Mouse (Mus musculus): ENCODE measurements around the gene Gm17535. TPM values are rescaled to one million over a fixed set of nuclear protein-coding genes. Genes with fewer than 3 reads are reported as not detected.
"Not testable (repeated sequence)": the region's sequence is repeated elsewhere in the genome, so short reads cannot be mapped to it uniquely, and the experiment has no call there.

Gene Gm17535
- polyA plus RNA-seq, 1 experiment from 2014 or later: not detected

DNA sequence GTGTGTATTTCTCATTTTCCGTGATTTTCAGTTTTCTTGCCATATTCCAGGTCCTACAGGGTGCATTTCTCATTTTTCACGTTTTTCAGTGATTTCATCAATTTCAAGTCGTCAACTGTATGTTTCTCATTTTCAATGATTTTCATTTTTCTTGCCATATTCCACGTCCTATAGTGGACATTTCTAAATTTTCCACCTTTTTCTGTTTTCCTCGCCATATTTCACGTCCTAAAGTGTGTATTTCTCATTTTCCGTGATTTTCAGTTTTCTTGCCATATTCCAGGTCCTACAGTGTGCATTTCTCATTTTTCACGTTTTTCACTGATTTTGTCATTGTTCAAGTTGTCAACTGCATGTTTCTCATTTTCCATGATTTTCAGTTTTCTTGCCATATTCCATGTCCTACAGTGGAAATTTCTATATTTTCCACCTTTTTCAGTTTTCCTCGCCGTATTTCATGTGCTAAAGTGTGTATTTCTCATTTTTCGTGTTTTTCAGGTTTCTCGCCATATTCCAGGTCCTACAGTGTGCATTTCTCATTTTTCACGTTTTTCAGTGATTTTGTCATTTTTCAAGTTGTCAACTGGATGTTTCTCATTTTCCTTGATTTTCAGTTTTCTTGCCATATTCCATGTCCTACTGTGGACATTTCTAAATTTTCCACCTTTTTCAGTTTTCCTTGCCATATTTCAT is 11.9 kb upstream of the Gm17535 start:
- not testable (repeated sequence) for ATAC-seq (ENCODE audit: insufficient number of reproducible peaks, insufficient read depth, low FRiP score, low read depth); H3K27ac ChIP-seq (ENCODE audit: low read length); H3K4me2 ChIP-seq (replicated peaks; ENCODE audit: low read depth, low read length); H3K27me3 ChIP-seq (ENCODE audit: control insufficient read depth, insufficient read depth, low read length); H3K9me3 ChIP-seq (ENCODE audit: control insufficient read depth, low read depth, low read length); H3K4me3 ChIP-seq (ENCODE audit: low read depth, low read length); H3K36me3 ChIP-seq (ENCODE audit: control insufficient read depth, insufficient read depth, low read length); H3K9ac ChIP-seq (replicated peaks; ENCODE audit: low read depth, low read length); H3K4me1 ChIP-seq (ENCODE audit: control insufficient read depth, insufficient read depth, low read length)
- WGBS: 72% methylated on average over 9 of the region's 13 CpGs

DNA sequence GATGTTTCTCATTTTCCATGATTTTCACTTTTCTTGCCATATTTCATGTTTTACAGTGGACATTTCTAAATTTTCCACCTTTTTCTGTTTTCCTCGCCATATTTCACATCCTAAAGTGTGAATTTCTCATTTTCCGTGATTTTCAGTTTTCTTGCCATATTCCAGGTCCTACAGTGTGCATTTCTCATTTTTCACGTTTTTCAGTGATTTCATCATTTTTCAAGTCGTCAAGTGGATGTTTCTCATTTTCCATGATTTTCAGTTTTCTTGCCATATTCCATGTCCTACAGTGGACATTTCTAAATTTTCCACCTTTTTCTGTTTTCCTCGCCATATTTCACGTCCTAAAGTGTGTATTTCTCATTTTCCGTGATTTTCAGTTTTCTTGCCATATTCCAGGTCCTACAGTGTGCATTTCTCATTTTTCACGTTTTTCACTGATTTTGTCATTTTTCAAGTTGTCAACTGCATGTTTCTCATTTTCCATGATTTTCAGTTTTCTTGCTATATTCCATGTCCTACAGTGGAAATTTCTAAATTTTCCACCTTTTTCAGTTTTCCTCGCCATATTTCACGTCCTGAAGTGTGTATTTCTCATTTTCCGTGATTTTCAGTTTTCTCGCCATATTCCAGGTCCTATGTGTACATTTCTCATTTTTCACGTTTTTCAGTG is 11.0 kb upstream of the Gm17535 start, which contains the start of gene Gm10718:
Gene Gm10718 (plus strand): TSS at position 236 of the 673 bp plus-strand sequence.
- H3K4me3 ChIP-seq (ENCODE audit: low read depth, low read length); H3K27ac ChIP-seq (ENCODE audit: low read length); H3K27me3 ChIP-seq (ENCODE audit: control insufficient read depth, insufficient read depth, low read length); H3K9me3 ChIP-seq (ENCODE audit: control insufficient read depth, low read depth, low read length); H3K9ac ChIP-seq (replicated peaks; ENCODE audit: low read depth, low read length); ATAC-seq (ENCODE audit: insufficient number of reproducible peaks, insufficient read depth, low FRiP score, low read depth); H3K4me2 ChIP-seq (replicated peaks; ENCODE audit: low read depth, low read length); H3K36me3 ChIP-seq (ENCODE audit: control insufficient read depth, insufficient read depth, low read length); H3K4me1 ChIP-seq (ENCODE audit: control insufficient read depth, insufficient read depth, low read length): not testable (repeated sequence)
- 71% methylated on average over 9 of the region's 13 CpGs for WGBS

DNA sequence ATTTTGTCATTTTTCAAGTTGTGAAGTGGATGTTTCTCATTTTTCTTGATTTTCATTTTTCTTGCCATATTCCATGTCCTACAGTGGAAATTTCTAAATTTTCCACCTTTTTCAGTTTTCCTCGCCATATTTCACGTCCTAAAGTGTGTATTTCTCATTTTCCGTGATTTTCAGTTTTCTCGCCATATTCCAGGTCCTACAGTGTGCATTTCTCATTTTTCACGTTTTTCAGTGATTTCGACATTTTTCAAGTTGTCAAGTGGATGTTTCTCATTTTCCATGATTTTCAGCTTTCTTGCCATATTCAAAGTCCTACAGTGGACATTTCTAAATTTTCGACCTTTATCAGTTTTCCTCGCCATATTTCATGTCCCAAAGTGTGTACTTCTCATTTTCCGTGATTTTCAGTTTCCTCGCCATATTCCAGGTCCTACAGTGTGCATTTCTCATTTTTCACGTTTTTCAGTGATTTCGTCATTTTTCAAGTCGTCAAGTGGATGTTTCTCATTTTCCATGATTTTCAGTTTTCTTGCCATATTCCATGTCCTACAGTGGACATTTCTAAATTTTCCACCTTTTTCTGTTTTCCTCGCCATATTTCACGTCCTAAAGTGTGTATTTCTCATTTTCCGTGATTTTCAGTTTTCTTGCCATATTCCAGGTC is 10.3 kb upstream of the Gm17535 start:
- 67% methylated on average over 15 of the region's 16 CpGs for WGBS
- not testable (repeated sequence) for ATAC-seq (ENCODE audit: insufficient number of reproducible peaks, insufficient read depth, low FRiP score, low read depth); H3K36me3 ChIP-seq (ENCODE audit: control insufficient read depth, insufficient read depth, low read length); H3K4me2 ChIP-seq (replicated peaks; ENCODE audit: low read depth, low read length); H3K9ac ChIP-seq (replicated peaks; ENCODE audit: low read depth, low read length); H3K4me3 ChIP-seq (ENCODE audit: low read depth, low read length); H3K27ac ChIP-seq (ENCODE audit: low read length); H3K9me3 ChIP-seq (ENCODE audit: control insufficient read depth, low read depth, low read length); H3K27me3 ChIP-seq (ENCODE audit: control insufficient read depth, insufficient read depth, low read length); H3K4me1 ChIP-seq (ENCODE audit: control insufficient read depth, insufficient read depth, low read length)

DNA sequence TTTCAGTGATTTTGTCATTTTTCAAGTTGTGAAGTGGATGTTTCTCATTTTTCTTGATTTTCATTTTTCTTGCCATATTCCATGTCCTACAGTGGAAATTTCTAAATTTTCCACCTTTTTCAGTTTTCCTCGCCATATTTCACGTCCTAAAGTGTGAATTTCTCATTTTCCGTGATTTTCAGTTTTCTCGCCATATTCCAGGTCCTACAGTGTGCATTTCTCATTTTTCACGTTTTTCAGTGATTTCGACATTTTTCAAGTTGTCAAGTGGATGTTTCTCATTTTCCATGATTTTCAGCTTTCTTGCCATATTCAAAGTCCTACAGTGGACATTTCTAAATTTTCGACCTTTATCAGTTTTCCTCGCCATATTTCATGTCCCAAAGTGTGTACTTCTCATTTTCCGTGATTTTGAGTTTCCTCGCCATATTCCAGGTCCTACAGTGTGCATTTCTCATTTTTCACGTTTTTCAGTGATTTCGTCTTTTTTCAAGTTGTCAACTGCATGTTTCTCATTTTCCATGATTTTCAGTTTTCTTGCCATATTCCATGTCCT is 9.4 kb upstream of the Gm17535 start, which contains the start of gene Gm10717:
Gene Gm10717 (plus strand): TSS at position 506 of the 556 bp plus-strand sequence.
- ATAC-seq (ENCODE audit: insufficient number of reproducible peaks, insufficient read depth, low FRiP score, low read depth); H3K9ac ChIP-seq (replicated peaks; ENCODE audit: low read depth, low read length); H3K4me1 ChIP-seq (ENCODE audit: control insufficient read depth, insufficient read depth, low read length); H3K4me3 ChIP-seq (ENCODE audit: low read depth, low read length); H3K4me2 ChIP-seq (replicated peaks; ENCODE audit: low read depth, low read length); H3K27me3 ChIP-seq (ENCODE audit: control insufficient read depth, insufficient read depth, low read length); H3K27ac ChIP-seq (ENCODE audit: low read length); H3K9me3 ChIP-seq (ENCODE audit: control insufficient read depth, low read depth, low read length); H3K36me3 ChIP-seq (ENCODE audit: control insufficient read depth, insufficient read depth, low read length): not testable (repeated sequence)
- WGBS: 73% methylated on average over 12 of the region's 12 CpGs

DNA sequence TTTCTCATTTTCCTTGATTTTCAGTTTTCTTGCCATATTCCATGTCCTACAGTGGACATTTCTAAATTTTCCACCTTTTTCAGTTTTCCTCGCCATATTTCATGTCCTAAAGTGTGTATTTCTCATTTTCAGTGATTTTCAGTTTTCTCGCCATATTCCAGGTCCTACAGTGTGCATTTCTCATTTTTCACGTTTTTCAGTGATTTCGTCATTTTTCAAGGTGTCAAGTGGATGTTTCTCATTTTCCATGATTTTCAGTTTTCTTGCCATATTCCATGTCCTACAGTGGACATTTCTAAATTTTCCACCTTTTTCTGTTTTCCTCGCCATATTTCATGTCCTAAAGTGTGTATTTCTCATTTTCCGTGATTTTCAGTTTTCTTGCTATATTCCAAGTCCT is 8.7 kb upstream of the Gm17535 start:
- WGBS: 63% methylated on average over 4 of the region's 6 CpGs
- not testable (repeated sequence) for H3K9ac ChIP-seq (replicated peaks; ENCODE audit: low read depth, low read length); H3K4me2 ChIP-seq (replicated peaks; ENCODE audit: low read depth, low read length); H3K9me3 ChIP-seq (ENCODE audit: control insufficient read depth, low read depth, low read length); H3K36me3 ChIP-seq (ENCODE audit: control insufficient read depth, insufficient read depth, low read length); H3K27ac ChIP-seq (ENCODE audit: low read length); ATAC-seq (ENCODE audit: insufficient number of reproducible peaks, insufficient read depth, low FRiP score, low read depth); H3K4me1 ChIP-seq (ENCODE audit: control insufficient read depth, insufficient read depth, low read length); H3K4me3 ChIP-seq (ENCODE audit: low read depth, low read length); H3K27me3 ChIP-seq (ENCODE audit: control insufficient read depth, insufficient read depth, low read length)

DNA sequence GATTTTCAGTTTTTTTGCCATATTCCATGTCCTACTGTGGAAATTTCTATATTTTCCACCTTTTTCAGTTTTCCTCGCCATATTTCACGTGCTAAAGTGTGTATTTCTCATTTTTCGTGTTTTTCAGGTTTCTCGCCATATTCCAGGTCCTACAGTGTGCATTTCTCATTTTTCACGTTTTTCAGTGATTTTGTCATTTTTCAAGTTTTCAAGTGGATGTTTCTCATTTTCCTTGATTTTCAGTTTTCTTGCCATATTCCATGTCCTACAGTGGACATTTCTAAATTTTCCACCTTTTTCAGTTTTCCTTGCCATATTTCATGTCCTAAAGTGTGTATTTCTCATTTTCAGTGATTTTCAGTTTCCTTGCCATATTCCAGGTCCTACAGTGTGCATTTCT is 8.3 kb upstream of the Gm17535 start:
- H3K9ac ChIP-seq (replicated peaks; ENCODE audit: low read depth, low read length); H3K4me1 ChIP-seq (ENCODE audit: control insufficient read depth, insufficient read depth, low read length); H3K9me3 ChIP-seq (ENCODE audit: control insufficient read depth, low read depth, low read length); H3K4me3 ChIP-seq (ENCODE audit: low read depth, low read length); ATAC-seq (ENCODE audit: insufficient number of reproducible peaks, insufficient read depth, low FRiP score, low read depth); H3K36me3 ChIP-seq (ENCODE audit: control insufficient read depth, insufficient read depth, low read length); H3K27ac ChIP-seq (ENCODE audit: low read length); H3K4me2 ChIP-seq (replicated peaks; ENCODE audit: low read depth, low read length); H3K27me3 ChIP-seq (ENCODE audit: control insufficient read depth, insufficient read depth, low read length): not testable (repeated sequence)
- WGBS: 70% methylated on average over 5 of the region's 5 CpGs

DNA sequence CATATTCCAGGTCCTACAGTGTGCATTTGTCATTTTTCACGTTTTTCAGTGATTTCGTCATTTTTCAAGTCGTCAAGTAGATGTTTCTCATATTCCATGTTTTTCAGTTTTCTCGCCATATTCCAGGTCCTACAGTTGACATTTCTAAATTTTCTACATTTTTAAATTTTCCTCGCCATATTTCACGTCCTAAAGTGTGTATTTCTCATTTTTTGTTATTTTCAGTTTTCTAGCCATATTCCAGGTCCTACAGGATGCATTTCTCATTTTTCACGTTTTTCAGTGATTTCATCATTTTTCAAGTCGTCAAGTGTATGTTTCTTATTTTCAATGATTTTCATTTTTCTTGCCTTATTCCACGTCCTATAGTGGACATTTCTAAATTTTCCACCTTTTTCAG is 7.7 kb upstream of the Gm17535 start:
- not testable (repeated sequence) for H3K36me3 ChIP-seq (ENCODE audit: control insufficient read depth, insufficient read depth, low read length); H3K4me3 ChIP-seq (ENCODE audit: low read depth, low read length); H3K27ac ChIP-seq (ENCODE audit: low read length); H3K4me1 ChIP-seq (ENCODE audit: control insufficient read depth, insufficient read depth, low read length); H3K9ac ChIP-seq (replicated peaks; ENCODE audit: low read depth, low read length); H3K27me3 ChIP-seq (ENCODE audit: control insufficient read depth, insufficient read depth, low read length); H3K4me2 ChIP-seq (replicated peaks; ENCODE audit: low read depth, low read length); H3K9me3 ChIP-seq (ENCODE audit: control insufficient read depth, low read depth, low read length); ATAC-seq (ENCODE audit: insufficient number of reproducible peaks, insufficient read depth, low FRiP score, low read depth)
- 61% methylated on average over 9 of the region's 9 CpGs for WGBS

DNA sequence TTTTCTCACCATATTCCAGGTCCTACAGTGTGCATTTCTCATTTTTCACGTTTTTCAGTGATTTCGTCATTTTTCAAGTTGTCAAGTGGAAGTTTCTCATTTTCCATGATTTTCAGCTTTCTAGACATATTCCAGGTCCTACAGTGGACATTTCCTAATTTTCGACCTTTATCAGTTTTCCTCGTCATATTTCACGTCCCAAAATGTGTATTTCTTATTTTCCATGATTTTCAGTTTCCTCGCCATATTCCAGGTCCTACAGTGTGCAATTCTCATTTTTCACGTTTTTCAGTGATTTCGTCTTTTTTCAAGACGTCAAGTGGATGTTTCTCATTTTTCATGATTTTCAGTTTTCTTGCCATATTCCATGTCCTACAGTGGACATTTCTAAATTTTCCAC is 7.2 kb upstream of the Gm17535 start:
- not testable (repeated sequence) for H3K4me1 ChIP-seq (ENCODE audit: control insufficient read depth, insufficient read depth, low read length); H3K36me3 ChIP-seq (ENCODE audit: control insufficient read depth, insufficient read depth, low read length); H3K9ac ChIP-seq (replicated peaks; ENCODE audit: low read depth, low read length); H3K9me3 ChIP-seq (ENCODE audit: control insufficient read depth, low read depth, low read length); H3K27me3 ChIP-seq (ENCODE audit: control insufficient read depth, insufficient read depth, low read length); H3K27ac ChIP-seq (ENCODE audit: low read length); H3K4me2 ChIP-seq (replicated peaks; ENCODE audit: low read depth, low read length); H3K4me3 ChIP-seq (ENCODE audit: low read depth, low read length)
- 72% methylated on average over 9 of the region's 9 CpGs for WGBS
- ATAC-seq (ENCODE audit: insufficient number of reproducible peaks, insufficient read depth, low FRiP score, low read depth): 0 out of 2 replicates have a peak, but pooled peaks have one; percentile 14
